Mouse (Mus musculus) heart, adult 9 months (tissue): ENCODE measurements around the gene Dnah17.

Experiments
- DNase-seq, 2 experiments: peaks; one replicate each; pipeline ENCODE4 v3.0.0; 2022; ENCODE audit warnings: low spot score in 2 of 2

Gene Dnah17

DNA sequence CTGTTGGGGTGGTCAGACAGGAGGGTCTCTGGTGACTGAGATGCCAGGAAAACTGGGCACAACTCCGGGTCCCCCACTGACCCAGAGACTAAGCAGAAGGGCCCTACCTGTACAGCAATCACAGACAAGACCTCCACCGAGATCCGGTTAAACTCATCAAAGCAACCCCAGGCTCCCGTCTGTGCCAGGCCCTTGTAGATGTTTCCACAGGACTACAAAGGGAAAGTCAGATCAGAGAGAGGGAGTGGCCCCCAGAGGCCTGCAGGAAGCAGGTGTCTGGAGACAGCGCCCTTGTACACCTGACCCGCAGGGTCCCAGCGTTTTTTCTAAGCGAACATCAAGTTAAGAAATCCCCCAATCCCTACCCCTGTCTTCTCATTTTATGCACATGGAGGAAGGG is 44.5 kb downstream of the Dnah17 start:
- DNase-seq: no peak

DNA sequence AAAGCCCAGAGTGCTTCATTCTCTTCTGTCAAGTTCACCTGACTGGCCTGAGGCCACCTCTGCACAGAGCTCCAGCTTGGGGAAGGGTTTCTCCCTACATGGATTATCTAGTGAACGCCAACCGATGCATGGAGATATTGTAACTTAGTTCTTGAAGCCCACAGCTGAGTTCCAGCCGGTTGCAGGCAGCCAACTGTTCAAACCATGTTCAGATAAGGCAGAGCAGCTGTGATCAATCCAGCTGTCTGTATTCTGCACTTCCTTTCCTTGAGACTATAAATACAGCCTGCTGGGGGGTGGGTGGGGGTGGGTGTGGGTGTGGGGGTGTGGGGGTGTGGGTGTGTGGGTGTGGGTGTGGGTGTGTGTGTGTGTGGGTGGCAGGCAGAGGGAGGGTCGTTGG is 45.3 kb downstream of the Dnah17 start:
- DNase-seq: peak in 1 of 2 experiments; percentile 23

DNA sequence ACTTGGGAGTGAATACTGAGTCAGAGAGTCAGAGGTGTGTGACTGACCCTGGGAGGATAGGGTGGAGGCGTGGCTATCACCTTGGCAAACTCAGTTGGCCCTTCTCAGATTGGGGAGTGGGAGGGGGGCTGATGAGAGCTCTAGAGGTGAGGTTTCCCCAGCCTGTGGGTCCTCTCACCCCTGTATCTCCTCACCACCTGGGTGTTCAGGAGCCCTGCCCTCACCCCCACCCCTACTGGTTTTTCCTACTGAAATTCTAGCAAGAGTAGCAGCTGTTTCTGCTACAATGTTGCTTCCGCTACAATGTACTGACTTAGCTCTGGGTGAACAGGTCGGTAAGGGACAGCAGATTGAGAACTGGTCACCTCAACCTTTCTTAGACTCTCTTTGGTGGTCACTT is 46.2 kb downstream of the Dnah17 start:
- no peak for DNase-seq

- peak in 1 of 2 experiments; percentile 39 for DNase-seq
Observed at GRCm38 (mm10) chr11:118083811-118084210, 46.6 kb downstream of the Dnah17 start.

- no peak for DNase-seq
Observed at GRCm38 (mm10) chr11:118082294-118082693, 48.1 kb downstream of the Dnah17 start.

- no peak for DNase-seq
Observed at GRCm38 (mm10) chr11:118079750-118080149, 50.7 kb downstream of the Dnah17 start.

DNA sequence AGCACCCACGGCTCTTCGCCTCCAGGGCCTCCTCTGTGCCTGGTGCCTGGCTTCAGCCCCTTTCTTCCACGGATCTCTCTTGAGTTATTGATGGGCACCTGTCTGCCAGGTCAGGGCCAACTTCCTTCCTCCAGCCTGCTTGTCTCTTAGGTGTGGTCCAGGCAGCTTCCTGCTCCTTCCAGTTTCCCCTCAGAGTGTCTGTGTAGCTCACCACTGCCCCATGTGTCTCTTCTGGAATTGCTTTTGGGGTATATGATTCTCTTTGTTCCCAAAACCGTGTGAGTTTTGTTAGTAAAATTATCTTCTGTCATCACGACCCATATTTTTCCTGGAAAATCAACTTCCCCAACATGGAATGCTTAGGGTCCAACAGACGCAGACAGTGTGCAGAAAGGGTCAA is 53.5 kb downstream of the Dnah17 start:
- no peak for DNase-seq

- peak; percentile 39 to 55 for DNase-seq
Observed at GRCm38 (mm10) chr11:118075035-118075522, 55.4 kb downstream of the Dnah17 start.

DNA sequence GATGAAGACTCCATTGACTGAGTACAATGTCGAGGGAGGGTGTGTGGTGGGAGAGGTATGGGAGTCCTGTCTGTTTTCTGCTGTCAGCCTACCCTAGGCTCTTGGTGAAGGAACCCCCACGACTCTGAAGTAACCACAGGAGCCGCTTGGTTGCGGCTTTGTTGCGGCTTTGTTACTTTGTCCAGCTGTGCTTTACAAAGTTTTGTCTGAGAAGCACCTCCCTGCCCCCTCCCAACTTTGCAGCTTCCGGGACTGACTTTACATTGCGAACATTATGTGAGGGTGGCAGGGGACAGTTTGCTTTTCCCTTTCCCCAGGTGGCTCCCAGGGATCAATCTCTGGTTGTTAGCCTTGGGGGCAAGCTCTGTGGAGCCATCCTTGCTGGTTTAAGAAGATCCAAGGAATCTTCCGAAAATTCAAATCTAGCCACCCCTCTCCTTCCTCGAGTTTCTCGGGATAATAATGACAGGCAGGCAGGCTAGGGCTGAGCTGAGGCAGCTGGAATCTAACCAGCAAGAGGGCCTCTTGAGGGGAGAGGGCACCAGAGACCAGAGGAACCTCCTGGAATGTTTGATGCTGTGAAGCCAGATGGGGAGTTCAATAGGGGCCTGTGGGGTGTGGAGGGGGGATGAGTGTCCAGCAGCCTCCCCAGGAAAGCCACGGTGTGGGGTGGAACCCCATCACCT is 59.1 kb downstream of the Dnah17 start:
- no peak for DNase-seq

DNA sequence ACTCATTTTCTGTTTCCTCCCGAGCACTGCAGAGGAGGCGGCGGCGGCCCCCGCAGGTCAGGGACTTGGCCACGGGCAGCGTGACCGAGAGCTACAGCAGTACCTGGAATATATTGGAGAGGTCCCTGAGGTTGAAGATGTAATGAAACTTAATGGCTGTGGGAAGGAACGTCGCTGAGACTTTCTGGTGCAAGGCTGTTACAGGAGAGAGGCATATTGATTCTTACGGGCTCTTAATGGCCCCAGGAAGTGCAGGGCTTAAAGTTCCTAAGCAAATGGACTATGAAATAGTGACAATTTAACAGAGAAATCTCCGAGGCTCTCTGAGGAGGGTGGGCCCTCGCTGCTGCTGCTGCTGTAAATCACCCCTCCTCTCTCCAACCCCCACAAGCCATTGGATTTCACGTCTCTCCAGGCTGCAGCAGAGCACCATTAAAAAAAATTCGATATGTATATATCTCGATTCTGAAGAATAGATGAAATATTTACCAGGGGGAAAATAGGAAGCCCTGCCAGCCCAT is 61.6 kb downstream of the Dnah17 start:
- DNase-seq: no peak

GRCm38 (mm10) chr11:118067588-118067987 is 62.8 kb downstream of the Dnah17 start:
- no peak for DNase-seq

DNA sequence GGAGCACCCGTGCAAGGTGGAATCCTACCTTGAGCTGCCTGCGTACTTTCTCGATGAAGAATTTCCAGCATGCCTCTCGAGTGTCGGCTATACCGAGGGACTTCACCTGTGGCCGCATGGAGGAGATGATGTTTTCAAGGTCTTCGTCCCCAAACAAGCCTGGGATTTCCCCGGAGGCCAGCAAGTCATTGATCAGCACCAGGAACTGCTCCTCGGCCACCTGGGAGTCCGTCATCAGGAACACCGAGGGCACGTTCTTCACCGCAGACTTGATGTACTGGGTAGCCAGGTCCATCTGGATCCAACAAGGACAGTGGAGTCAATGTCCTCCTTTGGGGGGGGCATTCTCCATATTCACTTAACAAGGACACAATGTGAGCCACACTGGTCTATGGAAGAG is 70.4 kb downstream of the Dnah17 start:
- DNase-seq: no peak

DNA sequence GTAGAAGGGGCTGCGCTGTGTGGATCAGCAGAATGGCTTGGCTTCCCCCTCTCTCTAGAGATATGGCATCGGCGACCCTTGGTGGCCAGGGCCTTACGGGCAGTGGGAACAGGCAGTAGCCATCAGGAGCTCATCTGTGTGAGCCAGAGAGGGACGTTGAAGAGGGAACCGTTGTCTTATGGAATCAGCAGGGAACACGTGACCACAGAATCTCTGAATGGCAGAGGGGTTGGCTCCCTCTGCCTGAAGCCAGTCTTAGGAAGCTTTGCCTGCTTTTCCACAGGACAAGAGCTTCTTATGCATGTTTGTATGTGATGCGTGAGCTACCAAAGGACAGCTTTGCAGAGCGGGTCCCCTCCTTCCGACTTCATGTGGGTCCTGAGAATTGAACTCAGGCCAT is 71.6 kb downstream of the Dnah17 start:
- DNase-seq: no peak

GRCm38 (mm10) chr11:118058367-118058766 is 72.1 kb downstream of the Dnah17 start:
- DNase-seq: no peak

DNA sequence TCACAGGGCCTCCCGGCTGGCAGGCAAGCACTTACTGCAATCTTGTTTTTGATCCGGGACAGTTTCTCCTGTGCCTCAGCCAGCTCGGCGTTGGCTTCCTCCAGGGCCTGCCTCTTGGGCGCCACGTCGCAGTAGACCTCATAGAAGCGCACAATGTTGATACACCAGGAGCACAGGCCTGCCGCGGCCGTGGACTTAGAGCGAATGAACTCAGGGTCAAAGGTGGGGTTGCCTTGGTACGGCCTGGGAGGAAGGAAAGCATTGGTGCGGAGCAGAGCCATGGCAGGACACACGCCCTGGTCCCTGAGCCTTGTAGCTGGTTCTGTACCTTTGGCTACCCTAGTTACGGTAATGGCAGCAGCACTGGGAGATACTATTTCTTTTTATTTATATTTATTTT is 80.3 kb downstream of the Dnah17 start:
- DNase-seq: no peak

GRCm38 (mm10) chr11:118049641-118050040 is 80.8 kb downstream of the Dnah17 start:
- DNase-seq: no peak

- DNase-seq: peak; percentile 12 to 15
Observed at GRCm38 (mm10) chr11:118043293-118043907, 87.0 kb downstream of the Dnah17 start.

GRCm38 (mm10) chr11:118042791-118043190 is 87.6 kb downstream of the Dnah17 start:
- DNase-seq: no peak

GRCm38 (mm10) chr11:118035068-118035467 is 95.4 kb downstream of the Dnah17 start:
- no peak for DNase-seq

DNA sequence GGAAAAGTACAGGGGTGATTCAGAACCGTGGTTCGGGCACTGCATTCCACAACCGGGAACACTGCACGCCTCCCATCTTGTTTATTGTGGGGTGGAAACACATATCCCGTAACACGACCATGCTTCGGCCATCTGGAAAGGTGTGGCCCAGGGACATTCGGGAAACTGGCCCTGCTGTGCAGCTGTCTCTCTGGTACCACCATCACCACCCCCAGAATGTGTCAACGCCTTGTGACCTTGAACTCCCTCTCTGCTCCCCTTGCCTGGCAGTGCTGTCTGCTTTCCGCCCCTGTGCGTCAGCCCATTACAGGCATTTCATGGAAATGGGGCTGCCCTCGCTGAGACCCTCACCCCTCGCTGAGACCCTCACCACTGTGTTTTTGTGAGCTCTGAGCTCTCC is 96.0 kb downstream of the Dnah17 start:
- no peak for DNase-seq

- DNase-seq: no peak
Observed at GRCm38 (mm10) chr11:118031134-118031533, 99.3 kb downstream of the Dnah17 start.

DNA sequence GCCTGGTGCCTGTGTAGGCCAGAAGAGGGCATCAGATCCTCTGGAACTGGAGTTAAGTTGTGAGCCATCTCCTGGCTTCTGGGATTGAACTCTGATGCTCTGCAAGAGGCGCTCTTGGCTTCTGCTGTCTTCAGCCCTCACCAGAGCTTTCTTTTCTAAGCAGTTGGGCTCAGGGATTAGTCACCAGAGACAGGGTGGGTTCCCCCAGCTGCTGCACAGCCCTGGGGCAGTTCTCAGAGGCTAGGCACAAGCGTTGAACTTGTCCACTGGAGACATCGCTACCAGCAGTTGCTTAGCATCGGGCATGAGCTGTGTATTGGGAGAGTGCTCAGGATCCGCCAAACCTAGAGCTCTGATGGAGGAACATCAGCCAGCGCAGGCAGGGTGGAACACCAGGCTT is 101.3 kb downstream of the Dnah17 start:
- no peak for DNase-seq

- DNase-seq: no peak
Observed at GRCm38 (mm10) chr11:118024111-118024510, 106.3 kb downstream of the Dnah17 start.
